Mouse (Mus musculus): Measurements from ENCODE around the gene Psmb7. TPM values are rescaled to one million over a fixed set of nuclear protein-coding genes. Genes with fewer than 3 reads are reported as not detected.

The Psmb7 gene
- total and polyA plus RNA-seq, 3 experiments, result 129 to 247 (median 220) TPM

DNA sequence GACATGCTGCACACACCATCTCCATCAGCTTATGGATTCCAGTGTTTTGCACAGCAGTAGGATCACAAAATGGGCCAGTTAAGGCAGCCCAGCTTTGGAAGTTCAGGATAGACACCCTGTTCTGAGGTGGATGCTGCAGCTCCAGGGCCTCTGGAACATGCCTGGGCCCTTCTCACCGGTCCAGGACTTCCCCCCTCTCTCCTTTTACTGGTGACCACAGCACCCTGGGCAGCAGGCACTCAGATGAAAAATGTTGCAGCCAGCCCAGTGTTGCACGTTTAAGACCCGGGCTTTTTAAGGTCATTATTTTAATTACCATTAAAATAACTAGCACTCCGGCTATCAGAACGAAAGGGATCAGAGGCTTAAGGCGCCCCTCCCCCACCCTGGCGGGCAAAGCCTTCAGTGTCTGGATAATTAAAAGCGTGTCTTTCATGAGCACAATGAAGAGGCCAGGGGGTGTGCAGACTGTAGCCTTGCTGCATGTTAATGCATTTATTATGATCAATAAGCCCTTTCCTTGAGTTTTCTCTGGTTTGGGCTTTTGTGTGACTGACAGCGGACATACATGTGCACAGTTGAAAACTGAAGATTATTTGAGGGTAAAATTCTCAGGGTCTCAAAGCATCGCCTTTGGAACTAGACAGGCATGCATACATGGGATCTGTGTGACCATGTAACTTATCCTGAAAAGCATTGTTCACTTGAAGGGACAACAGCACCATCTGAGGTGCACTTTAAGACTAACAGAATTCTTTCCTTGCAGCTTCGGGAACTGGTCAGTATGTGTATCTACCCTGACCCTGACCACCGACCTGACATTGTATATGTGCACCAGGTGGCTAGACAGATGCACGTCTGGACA is 59.1 kb downstream of the Psmb7 start:
- H3K9ac ChIP-seq (ENCODE audit: low read depth, low read length), result no peak overlapping the region
- no peaks in the 10 kb centered on the region for H3K79me2 ChIP-seq (replicated peaks; ENCODE audit: control insufficient read depth, insufficient read depth, low read length)
- DNase-seq, result peak in 1 of 2 experiments; percentile 12
- no peaks in the 10 kb centered on the region for H3K36me3 ChIP-seq (ENCODE audit: control insufficient read depth, insufficient read depth, low read length)
- H3K27me3 ChIP-seq (ENCODE audit: control insufficient read depth, insufficient read depth, low read length), result no peaks in the 10 kb centered on the region
- no peaks in the 10 kb centered on the region for H3K4me1 ChIP-seq (ENCODE audit: control insufficient read depth, insufficient read depth, low read length)
- H3K4me3 ChIP-seq, result no peak overlapping the region
- 70% methylated on average over 13 of the region's 13 CpGs for WGBS
- TF ChIP-seq POLR2A (IDR thresholded peaks at IDR 0.05; ENCODE audit: insufficient read depth, low read depth, low read length), result no peak
- TF ChIP-seq EP300 (IDR thresholded peaks at IDR 0.05; ENCODE audit: insufficient read depth, low read depth, low read length), result no peak
- TF ChIP-seq CTCF (IDR thresholded peaks at IDR 0.05), result no peak
- no peak overlapping the region for H3K27ac ChIP-seq
- intact Hi-C loops (cut with DNase I), result no loop called here

GRCm38 (mm10) chr2:38583982-38584381 is 59.9 kb downstream of the Psmb7 start:
- Histone ChIP-seq H3K9ac (ENCODE audit: low read depth, low read length) (no peak overlapping the region), H3K79me2 (replicated peaks; ENCODE audit: control insufficient read depth, insufficient read depth, low read length) (no peaks in the 10 kb centered on the region), H3K4me3 (no peak overlapping the region), H3K27ac (no peak overlapping the region), H3K36me3 (ENCODE audit: control insufficient read depth, insufficient read depth, low read length) (no peaks in the 10 kb centered on the region), H3K4me1 (ENCODE audit: control insufficient read depth, insufficient read depth, low read length) (no peaks in the 10 kb centered on the region), H3K27me3 (ENCODE audit: control insufficient read depth, insufficient read depth, low read length) (no peaks in the 10 kb centered on the region)
- TF ChIP-seq POLR2A (IDR thresholded peaks at IDR 0.05; ENCODE audit: insufficient read depth, low read depth, low read length), result no peak
- no peak for TF ChIP-seq EP300 (IDR thresholded peaks at IDR 0.05; ENCODE audit: insufficient read depth, low read depth, low read length)
- no peak for TF ChIP-seq CTCF (IDR thresholded peaks at IDR 0.05)
- no peak for DNase-seq
- 67% methylated on average over 2 of the region's 2 CpGs for WGBS
- intact Hi-C loops (cut with DNase I), result no loop called here

DNA sequence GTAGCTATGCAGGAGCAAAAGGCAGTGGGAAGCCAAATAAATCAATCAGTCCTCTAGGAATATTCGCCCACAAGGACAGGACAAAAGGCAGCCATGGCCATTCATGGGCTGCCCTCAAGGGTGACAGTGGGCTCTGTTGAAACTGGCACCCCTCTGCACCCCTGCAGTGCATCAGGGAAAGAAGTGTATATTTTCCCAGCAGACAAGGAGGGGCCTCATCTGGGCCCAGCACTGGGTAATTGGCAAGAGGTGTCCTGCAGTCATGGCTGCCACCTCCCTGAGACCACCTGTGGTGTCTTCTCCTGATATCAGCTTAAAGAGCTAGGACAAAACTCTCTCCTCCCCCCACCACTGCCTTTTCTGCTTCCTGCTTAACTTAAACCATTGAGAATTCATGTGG is 64.4 kb downstream of the Psmb7 start:
- H3K27me3 ChIP-seq (ENCODE audit: control insufficient read depth, insufficient read depth, low read length), result no peaks in the 10 kb centered on the region
- no peaks in the 10 kb centered on the region for H3K36me3 ChIP-seq (ENCODE audit: control insufficient read depth, insufficient read depth, low read length)
- intact Hi-C loops (cut with DNase I), result no loop called here
- no peaks in the 10 kb centered on the region for H3K79me2 ChIP-seq (replicated peaks; ENCODE audit: control insufficient read depth, insufficient read depth, low read length)
- no peak overlapping the region for H3K27ac ChIP-seq
- 93% methylated on average over 1 of the region's 1 CpGs for WGBS
- no peak overlapping the region for H3K9ac ChIP-seq (ENCODE audit: low read depth, low read length)
- H3K4me3 ChIP-seq, result no peak overlapping the region
- no peaks in the 10 kb centered on the region for H3K4me1 ChIP-seq (ENCODE audit: control insufficient read depth, insufficient read depth, low read length)
- no peak for DNase-seq
- TF ChIP-seq POLR2A (IDR thresholded peaks at IDR 0.05; ENCODE audit: insufficient read depth, low read depth, low read length) (no peak), EP300 (IDR thresholded peaks at IDR 0.05; ENCODE audit: insufficient read depth, low read depth, low read length) (no peak), CTCF (IDR thresholded peaks at IDR 0.05) (no peak)

DNA sequence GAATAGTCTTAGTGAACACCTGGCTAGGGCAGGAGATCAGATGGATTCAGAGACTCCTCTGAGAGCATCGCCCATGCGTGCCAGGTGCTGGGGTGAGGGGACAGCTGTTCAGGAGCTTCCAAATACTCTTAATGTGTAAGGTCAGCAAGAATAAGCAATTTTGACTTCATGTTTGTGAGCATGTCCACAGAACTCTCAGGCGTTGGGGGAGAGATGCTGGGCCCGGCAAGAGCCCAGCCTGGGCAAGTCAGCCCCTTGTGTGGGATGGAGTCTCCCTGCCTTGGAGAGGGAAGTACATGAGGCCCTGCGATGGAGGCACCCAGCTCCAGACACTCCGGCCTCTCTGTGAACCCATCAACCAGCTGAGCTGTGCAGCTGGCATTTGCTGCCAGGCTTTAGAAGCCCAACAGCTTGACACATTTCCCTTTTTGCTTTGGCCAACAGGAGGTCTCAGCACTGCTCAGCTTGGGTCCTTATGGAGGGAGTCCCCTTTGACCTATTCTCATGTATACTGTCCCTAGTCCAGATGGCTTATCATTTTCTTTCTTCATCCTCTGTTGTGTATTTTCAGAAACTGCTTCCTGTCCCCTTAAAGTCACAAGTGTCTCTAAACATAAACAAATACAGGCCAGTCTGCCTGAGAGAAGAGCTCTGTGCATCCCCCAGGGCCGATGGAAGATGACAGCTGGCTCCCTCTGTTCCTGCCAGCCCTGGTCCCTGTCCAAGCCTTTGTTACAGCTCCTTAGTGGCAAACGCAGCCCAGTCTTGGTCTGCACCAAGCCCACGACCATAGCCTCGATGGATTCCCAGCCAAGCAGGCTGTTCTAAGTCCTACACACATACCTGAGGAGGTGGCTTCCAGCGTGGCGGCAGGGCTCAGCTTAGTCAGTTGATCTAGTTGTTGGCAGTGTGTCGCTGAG is 65.0 kb downstream of the Psmb7 start:
- 69% methylated on average over 13 of the region's 13 CpGs for WGBS
- TF ChIP-seq POLR2A (IDR thresholded peaks at IDR 0.05; ENCODE audit: insufficient read depth, low read depth, low read length) (no peak), CTCF (IDR thresholded peaks at IDR 0.05) (no peak), EP300 (IDR thresholded peaks at IDR 0.05; ENCODE audit: insufficient read depth, low read depth, low read length) (no peak)
- H3K9ac ChIP-seq (ENCODE audit: low read depth, low read length), result no peak overlapping the region
- DNase-seq, result no peak
- intact Hi-C loops (cut with DNase I), result no loop called here
- H3K4me3 ChIP-seq, result no peak overlapping the region
- no peaks in the 10 kb centered on the region for H3K79me2 ChIP-seq (replicated peaks; ENCODE audit: control insufficient read depth, insufficient read depth, low read length)
- no peaks in the 10 kb centered on the region for H3K4me1 ChIP-seq (ENCODE audit: control insufficient read depth, insufficient read depth, low read length)
- H3K27me3 ChIP-seq (ENCODE audit: control insufficient read depth, insufficient read depth, low read length), result no peaks in the 10 kb centered on the region
- no peaks in the 10 kb centered on the region for H3K36me3 ChIP-seq (ENCODE audit: control insufficient read depth, insufficient read depth, low read length)
- H3K27ac ChIP-seq, result no peak overlapping the region

- TF ChIP-seq CTCF (IDR thresholded peaks at IDR 0.05), result no peak
- TF ChIP-seq POLR2A (IDR thresholded peaks at IDR 0.05; ENCODE audit: insufficient read depth, low read depth, low read length), result no peak
- TF ChIP-seq EP300 (IDR thresholded peaks at IDR 0.05; ENCODE audit: insufficient read depth, low read depth, low read length), result no peak
- 94% methylated on average over 2 of the region's 2 CpGs for WGBS
- H3K79me2 ChIP-seq (replicated peaks; ENCODE audit: control insufficient read depth, insufficient read depth, low read length), result no peaks in the 10 kb centered on the region
- H3K4me1 ChIP-seq (ENCODE audit: control insufficient read depth, insufficient read depth, low read length), result no peaks in the 10 kb centered on the region
- no peak overlapping the region for H3K4me3 ChIP-seq
- no peaks in the 10 kb centered on the region for H3K36me3 ChIP-seq (ENCODE audit: control insufficient read depth, insufficient read depth, low read length)
- H3K9ac ChIP-seq (ENCODE audit: low read depth, low read length), result no peak overlapping the region
- no peak for DNase-seq
- no peak overlapping the region for H3K27ac ChIP-seq
- no peaks in the 10 kb centered on the region for H3K27me3 ChIP-seq (ENCODE audit: control insufficient read depth, insufficient read depth, low read length)
- intact Hi-C loops (cut with DNase I), result no loop called here
Measured at GRCm38 (mm10) chr2:38574697-38575096, 69.2 kb downstream of the Psmb7 start.
